Mouse (Mus musculus) c-Kit-negative CD71-positive TER-119-positive erythroid progenitor cells, embryonic 14.5 days (primary cell): ENCODE measurements around the gene Auh.

ENCODE experiments used
- DNase-seq: peaks from one replicate; pipeline ENCODE4 v3.0.0-alpha.2; 2013; ENCODE audit warnings: low read depth, low spot score

The Auh gene

GRCm38 (mm10) chr13:52921966-52922365 lies 7.5 kb downstream of the Auh start:
- DNase-seq, result no peak

GRCm38 (mm10) chr13:52921065-52921825 lies 8.2 kb downstream of the Auh start:
- no peak for DNase-seq

GRCm38 (mm10) chr13:52919790-52920352 lies 9.6 kb downstream of the Auh start:
- DNase-seq, result no peak

GRCm38 (mm10) chr13:52918333-52918732 lies 11.1 kb downstream of the Auh start:
- no peak for DNase-seq

- DNase-seq, result no peak
Observed at GRCm38 (mm10) chr13:52914591-52915110, 14.8 kb downstream of the Auh start.

GRCm38 (mm10) chr13:52913926-52914325 lies 15.6 kb downstream of the Auh start:
- DNase-seq, result no peak

- DNase-seq, result no peak
Observed at GRCm38 (mm10) chr13:52912495-52912894, 17.0 kb downstream of the Auh start.

- DNase-seq, result no peak
Observed at GRCm38 (mm10) chr13:52911259-52911658, 18.2 kb downstream of the Auh start.

- no peak for DNase-seq
Observed at GRCm38 (mm10) chr13:52906296-52906695, 23.2 kb downstream of the Auh start.

- no peak for DNase-seq
Observed at GRCm38 (mm10) chr13:52904175-52904574, 25.3 kb downstream of the Auh start.

GRCm38 (mm10) chr13:52903767-52904166 lies 25.7 kb downstream of the Auh start:
- DNase-seq, result no peak

- no peak for DNase-seq
Observed at GRCm38 (mm10) chr13:52902517-52902916, 27.0 kb downstream of the Auh start.

GRCm38 (mm10) chr13:52899664-52900063 lies 29.8 kb downstream of the Auh start:
- DNase-seq, result no peak

- no peak for DNase-seq
Observed at GRCm38 (mm10) chr13:52897806-52898205, 31.7 kb downstream of the Auh start.

GRCm38 (mm10) chr13:52892791-52893190 lies 36.7 kb downstream of the Auh start:
- no peak for DNase-seq

GRCm38 (mm10) chr13:52892065-52892503 lies 37.4 kb downstream of the Auh start:
- DNase-seq, result no peak

GRCm38 (mm10) chr13:52890313-52890712 lies 39.2 kb downstream of the Auh start:
- DNase-seq, result no peak

GRCm38 (mm10) chr13:52886779-52887178 lies 42.7 kb downstream of the Auh start:
- no peak for DNase-seq

GRCm38 (mm10) chr13:52883960-52884326 lies 45.5 kb downstream of the Auh start:
- DNase-seq, result no peak

- DNase-seq, result no peak
Observed at GRCm38 (mm10) chr13:52883084-52883959, 46.2 kb downstream of the Auh start.

GRCm38 (mm10) chr13:52880386-52880785 lies 49.1 kb downstream of the Auh start:
- DNase-seq, result no peak

- no peak for DNase-seq
Observed at GRCm38 (mm10) chr13:52879918-52880317, 49.6 kb downstream of the Auh start.
